Mouse (Mus musculus): ENCODE data around the gene Gm9745.
"Not testable (repeated sequence)": the region's sequence is repeated elsewhere in the genome, so short reads cannot be mapped to it uniquely, and the experiment has no call there.

The Gm9745 gene

GRCm38 (mm10) chr13:8905986-8906385 lies 42.0 kb downstream of the Gm9745 start:
- not testable (repeated sequence) for DNase-seq

Data from lung, postnatal 10 days (tissue).